Mouse (Mus musculus): ENCODE measurements around the gene Obox2. TPM values are rescaled to one million over a fixed set of nuclear protein-coding genes. Genes with fewer than 3 reads are reported as not detected.
"Not testable (repeated sequence)": the region's sequence is repeated elsewhere in the genome, so short reads cannot be mapped to it uniquely, and the experiment has no call there.

Obox2 gene
- total RNA-seq (2014; rRNA removed; ENCODE audit: low replicate concordance) (not detected in 2 replicates), polyA plus RNA-seq (2015; fragmentation: Nextera tagmentation; extraction: Ambion mirVana) (not detected in 2 replicates)

GRCm38 (mm10) chr7:15388421-15388998, at the start of gene Obox2, which contains the start of gene Obox1:
Gene Obox2, plus strand, starts transcription at chr7:15388721.
Gene Obox1, plus strand, starts transcription at chr7:15388948.
- not testable (repeated sequence) for H3K27ac ChIP-seq (ENCODE audit: low read depth); H3K4me2 ChIP-seq (ENCODE audit: low read depth, low read length); H3K9me3 ChIP-seq (replicated peaks; ENCODE audit: control insufficient read depth, low read length); H3K4me1 ChIP-seq (ENCODE audit: control insufficient read depth, insufficient read depth); H3K36me3 ChIP-seq (replicated peaks; ENCODE audit: control insufficient read depth, insufficient read depth, low read length); H3K27me3 ChIP-seq (ENCODE audit: control insufficient read depth, insufficient read depth, low read length); DNase-seq (ENCODE audit: low spot score); H3K9ac ChIP-seq (replicated peaks; ENCODE audit: low read depth, low read length); ATAC-seq (ENCODE audit: insufficient read depth, low read depth); H3K4me3 ChIP-seq (ENCODE audit: low read depth, low read length)
- no CpG with 5 or more reads among the region's 2 CpGs for WGBS

- H3K36me3 ChIP-seq (replicated peaks; ENCODE audit: control insufficient read depth, insufficient read depth, low read length); H3K4me1 ChIP-seq (ENCODE audit: control insufficient read depth, insufficient read depth); H3K27me3 ChIP-seq (ENCODE audit: control insufficient read depth, insufficient read depth, low read length); H3K9me3 ChIP-seq (replicated peaks; ENCODE audit: control insufficient read depth, low read length); H3K9ac ChIP-seq (replicated peaks; ENCODE audit: low read depth, low read length); DNase-seq (ENCODE audit: low spot score); ATAC-seq (ENCODE audit: insufficient read depth, low read depth); H3K4me3 ChIP-seq (ENCODE audit: low read depth, low read length); H3K4me2 ChIP-seq (ENCODE audit: low read depth, low read length); H3K27ac ChIP-seq (ENCODE audit: low read depth): not testable (repeated sequence)
- 35% methylated on average over 3 of the region's 3 CpGs for WGBS
Observed at GRCm38 (mm10) chr7:15399147-15399874, 10.8 kb downstream of the Obox2 start.

- H3K4me1 ChIP-seq (ENCODE audit: control insufficient read depth, insufficient read depth); H3K4me3 ChIP-seq (ENCODE audit: low read depth, low read length); ATAC-seq (ENCODE audit: insufficient read depth, low read depth); H3K27me3 ChIP-seq (ENCODE audit: control insufficient read depth, insufficient read depth, low read length); H3K36me3 ChIP-seq (replicated peaks; ENCODE audit: control insufficient read depth, insufficient read depth, low read length); H3K4me2 ChIP-seq (ENCODE audit: low read depth, low read length); H3K27ac ChIP-seq (ENCODE audit: low read depth); DNase-seq (ENCODE audit: low spot score); H3K9me3 ChIP-seq (replicated peaks; ENCODE audit: control insufficient read depth, low read length); H3K9ac ChIP-seq (replicated peaks; ENCODE audit: low read depth, low read length): not testable (repeated sequence)
- WGBS, result 77% methylated on average over 10 of the region's 10 CpGs
Observed at GRCm38 (mm10) chr7:15406816-15407215, 18.3 kb downstream of the Obox2 start.

- H3K9ac ChIP-seq (replicated peaks; ENCODE audit: low read depth, low read length); H3K27me3 ChIP-seq (ENCODE audit: control insufficient read depth, insufficient read depth, low read length); H3K4me3 ChIP-seq (ENCODE audit: low read depth, low read length); DNase-seq (ENCODE audit: low spot score); H3K27ac ChIP-seq (ENCODE audit: low read depth); H3K9me3 ChIP-seq (replicated peaks; ENCODE audit: control insufficient read depth, low read length); ATAC-seq (ENCODE audit: insufficient read depth, low read depth); H3K4me1 ChIP-seq (ENCODE audit: control insufficient read depth, insufficient read depth); H3K36me3 ChIP-seq (replicated peaks; ENCODE audit: control insufficient read depth, insufficient read depth, low read length); H3K4me2 ChIP-seq (ENCODE audit: low read depth, low read length): not testable (repeated sequence)
- 72% methylated on average over 8 of the region's 9 CpGs for WGBS
Observed at GRCm38 (mm10) chr7:15418046-15418445, 29.5 kb downstream of the Obox2 start.

- not testable (repeated sequence) for H3K4me3 ChIP-seq (ENCODE audit: low read depth, low read length); H3K36me3 ChIP-seq (replicated peaks; ENCODE audit: control insufficient read depth, insufficient read depth, low read length); H3K4me1 ChIP-seq (ENCODE audit: control insufficient read depth, insufficient read depth); H3K27me3 ChIP-seq (ENCODE audit: control insufficient read depth, insufficient read depth, low read length); ATAC-seq (ENCODE audit: insufficient read depth, low read depth); H3K9ac ChIP-seq (replicated peaks; ENCODE audit: low read depth, low read length); DNase-seq (ENCODE audit: low spot score); H3K27ac ChIP-seq (ENCODE audit: low read depth); H3K9me3 ChIP-seq (replicated peaks; ENCODE audit: control insufficient read depth, low read length); H3K4me2 ChIP-seq (ENCODE audit: low read depth, low read length)
- WGBS, result 77% methylated on average over 3 of the region's 4 CpGs
Observed at GRCm38 (mm10) chr7:15425537-15425936, 37.0 kb downstream of the Obox2 start.

Other genes starting within 250 kb of the Obox2 start
- not detected in 2 replicates for gene Obox1, start 227 bp downstream of the Obox2 start, total RNA-seq (2014; rRNA removed; ENCODE audit: low replicate concordance)
- gene Obox1, start 227 bp downstream of the Obox2 start, polyA plus RNA-seq (2015; fragmentation: Nextera tagmentation; extraction: Ambion mirVana), result not detected in 2 replicates

Data from heart, postnatal 0 days (tissue).